Mouse (Mus musculus): ENCODE measurements around the gene Rad51b. TPM values are rescaled to one million over a fixed set of nuclear protein-coding genes. Genes with fewer than 3 reads are reported as not detected.

Rad51b gene
- total and polyA plus RNA-seq, 2 experiments from 2014 or later, result 1.4 to 1.8 TPM

GRCm38 (mm10) chr12:79364284-79364683 lies 67.2 kb downstream of the Rad51b start:
- Histone ChIP-seq H3K27ac (ENCODE audit: low read depth) (no peak overlapping the region), H3K9me3 (replicated peaks; ENCODE audit: control insufficient read depth, low read length) (no peaks in the 10 kb centered on the region), H3K36me3 (replicated peaks; ENCODE audit: control insufficient read depth, insufficient read depth, low read length) (no peaks in the 10 kb centered on the region), H3K9ac (replicated peaks; ENCODE audit: low read depth, low read length) (no peak overlapping the region), H3K4me3 (ENCODE audit: low read depth, low read length) (no peak overlapping the region), H3K4me2 (ENCODE audit: low read depth, low read length) (no peak overlapping the region), H3K27me3 (ENCODE audit: control insufficient read depth, insufficient read depth, low read length) (no peaks in the 10 kb centered on the region), H3K4me1 (ENCODE audit: control insufficient read depth, insufficient read depth) (peaks cover 6% of the 10 kb centered on the region)
- TF ChIP-seq EP300 (IDR thresholded peaks at IDR 0.05; ENCODE audit: low read depth) (no peak), CTCF (IDR thresholded peaks at IDR 0.05; ENCODE audit: low read depth) (no peak)
- ATAC-seq (ENCODE audit: insufficient read depth, low read depth) (no peak), DNase-seq (ENCODE audit: low spot score) (no peak)
- WGBS, result 65% methylated on average over 2 of the region's 2 CpGs

DNA sequence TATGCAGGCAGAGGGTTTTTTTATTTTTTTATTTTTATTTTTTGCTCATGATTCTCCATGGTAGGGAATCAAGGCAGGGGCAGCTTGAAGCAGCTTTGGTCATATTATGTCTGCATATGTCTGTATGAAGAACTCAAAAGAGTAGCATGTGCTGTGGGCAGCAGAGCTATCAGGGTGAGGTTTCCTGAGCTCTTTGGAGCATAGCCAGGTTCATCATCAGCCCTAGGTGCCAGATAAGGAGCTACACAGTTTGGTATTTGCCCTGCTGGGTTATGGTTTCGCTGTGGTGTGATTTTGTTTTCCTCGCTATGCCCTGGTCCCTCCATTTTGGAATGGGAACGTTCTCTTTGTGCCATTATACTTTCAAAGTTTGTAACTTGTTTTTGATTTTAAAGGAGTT lies 71.7 kb downstream of the Rad51b start:
- no peak overlapping the region for H3K9ac ChIP-seq (replicated peaks; ENCODE audit: low read depth, low read length)
- no peak overlapping the region for H3K4me2 ChIP-seq (ENCODE audit: low read depth, low read length)
- DNase-seq (ENCODE audit: low spot score) (peak; percentile 60), ATAC-seq (ENCODE audit: insufficient read depth, low read depth) (peak; percentile 51; the same call in 1 of the 2 replicates)
- H3K36me3 ChIP-seq (replicated peaks; ENCODE audit: control insufficient read depth, insufficient read depth, low read length), result no peaks in the 10 kb centered on the region
- TF ChIP-seq CTCF (IDR thresholded peaks at IDR 0.05; ENCODE audit: low read depth) (no peak), EP300 (IDR thresholded peaks at IDR 0.05; ENCODE audit: low read depth) (no peak)
- H3K27ac ChIP-seq (ENCODE audit: low read depth), result peak overlapping the region; percentile 7; the same call in 1 of the 2 replicates
- H3K4me1 ChIP-seq (ENCODE audit: control insufficient read depth, insufficient read depth), result peaks cover 11% of the 10 kb centered on the region
- no peak overlapping the region for H3K4me3 ChIP-seq (ENCODE audit: low read depth, low read length)
- H3K9me3 ChIP-seq (replicated peaks; ENCODE audit: control insufficient read depth, low read length), result no peaks in the 10 kb centered on the region
- WGBS, result 35% methylated on average over 3 of the region's 3 CpGs
- no peaks in the 10 kb centered on the region for H3K27me3 ChIP-seq (ENCODE audit: control insufficient read depth, insufficient read depth, low read length)

GRCm38 (mm10) chr12:79369512-79370165 lies 72.6 kb downstream of the Rad51b start:
- Histone ChIP-seq H3K4me2 (ENCODE audit: low read depth, low read length) (no peak overlapping the region), H3K4me3 (ENCODE audit: low read depth, low read length) (no peak overlapping the region), H3K9me3 (replicated peaks; ENCODE audit: control insufficient read depth, low read length) (no peaks in the 10 kb centered on the region), H3K36me3 (replicated peaks; ENCODE audit: control insufficient read depth, insufficient read depth, low read length) (no peaks in the 10 kb centered on the region), H3K27me3 (ENCODE audit: control insufficient read depth, insufficient read depth, low read length) (no peaks in the 10 kb centered on the region), H3K4me1 (ENCODE audit: control insufficient read depth, insufficient read depth) (peaks cover 11% of the 10 kb centered on the region), H3K9ac (replicated peaks; ENCODE audit: low read depth, low read length) (no peak overlapping the region), H3K27ac (ENCODE audit: low read depth) (0 out of 2 replicates have a peak overlapping the region, but pooled peaks have one; percentile 7)
- WGBS, result 68% methylated on average over 7 of the region's 7 CpGs
- ATAC-seq (ENCODE audit: insufficient read depth, low read depth) (no peak), DNase-seq (ENCODE audit: low spot score) (no peak)
- TF ChIP-seq EP300 (IDR thresholded peaks at IDR 0.05; ENCODE audit: low read depth), result no peak
- no peak for TF ChIP-seq CTCF (IDR thresholded peaks at IDR 0.05; ENCODE audit: low read depth)

DNA sequence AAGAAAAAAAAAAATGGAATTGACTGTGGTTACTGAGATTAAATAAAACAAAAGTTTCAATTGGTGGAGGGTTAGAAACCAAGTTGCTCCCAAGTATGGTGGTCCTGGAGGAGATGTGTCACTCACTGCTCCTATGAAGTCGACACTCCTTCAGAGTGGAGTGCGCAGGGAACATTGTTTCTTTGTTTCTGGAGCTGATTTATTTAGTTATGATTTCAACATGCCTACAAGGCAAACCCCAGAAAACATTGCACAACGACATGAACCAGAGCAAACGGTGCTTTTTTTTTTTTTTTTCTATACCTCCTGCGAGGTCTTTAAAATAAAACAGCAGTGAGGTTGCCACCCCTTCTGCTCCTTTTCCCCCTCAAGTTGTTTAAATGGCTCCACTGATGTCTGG lies 75.6 kb downstream of the Rad51b start:
- no peaks in the 10 kb centered on the region for H3K9me3 ChIP-seq (replicated peaks; ENCODE audit: control insufficient read depth, low read length)
- H3K27me3 ChIP-seq (ENCODE audit: control insufficient read depth, insufficient read depth, low read length), result no peaks in the 10 kb centered on the region
- no peak overlapping the region for H3K4me3 ChIP-seq (ENCODE audit: low read depth, low read length)
- TF ChIP-seq EP300 (IDR thresholded peaks at IDR 0.05; ENCODE audit: low read depth), result no peak
- no peak for TF ChIP-seq CTCF (IDR thresholded peaks at IDR 0.05; ENCODE audit: low read depth)
- H3K4me1 ChIP-seq (ENCODE audit: control insufficient read depth, insufficient read depth), result peaks cover 11% of the 10 kb centered on the region
- H3K9ac ChIP-seq (replicated peaks; ENCODE audit: low read depth, low read length), result no peak overlapping the region
- H3K4me2 ChIP-seq (ENCODE audit: low read depth, low read length), result no peak overlapping the region
- no peak for ATAC-seq (ENCODE audit: insufficient read depth, low read depth)
- no peak for DNase-seq (ENCODE audit: low spot score)
- no peaks in the 10 kb centered on the region for H3K36me3 ChIP-seq (replicated peaks; ENCODE audit: control insufficient read depth, insufficient read depth, low read length)
- no peak overlapping the region for H3K27ac ChIP-seq (ENCODE audit: low read depth)
- 79% methylated on average over 5 of the region's 5 CpGs for WGBS

DNA sequence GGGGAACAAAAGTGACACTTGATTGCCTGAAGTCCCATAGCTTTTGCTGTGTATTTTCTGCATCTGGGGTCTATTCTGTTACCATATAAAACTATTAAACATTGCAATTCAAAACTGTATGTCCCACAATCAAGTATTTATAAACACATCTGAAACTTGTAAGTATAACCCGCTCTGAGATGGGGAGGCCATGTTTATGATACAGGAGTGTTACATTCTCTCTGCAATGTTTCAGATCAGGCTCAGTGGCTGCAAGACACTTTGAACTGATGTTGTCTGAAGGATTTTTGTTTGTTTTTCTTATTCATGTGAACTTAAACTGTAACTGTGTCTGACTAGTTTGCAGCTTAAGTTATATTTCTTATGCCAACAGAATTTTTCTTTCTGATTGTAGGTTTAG lies 80.3 kb downstream of the Rad51b start:
- H3K9me3 ChIP-seq (replicated peaks; ENCODE audit: control insufficient read depth, low read length), result no peaks in the 10 kb centered on the region
- ATAC-seq (ENCODE audit: insufficient read depth, low read depth), result no peak
- no peak for TF ChIP-seq CTCF (IDR thresholded peaks at IDR 0.05; ENCODE audit: low read depth)
- no peak for TF ChIP-seq EP300 (IDR thresholded peaks at IDR 0.05; ENCODE audit: low read depth)
- H3K36me3 ChIP-seq (replicated peaks; ENCODE audit: control insufficient read depth, insufficient read depth, low read length), result no peaks in the 10 kb centered on the region
- H3K27ac ChIP-seq (ENCODE audit: low read depth), result no peak overlapping the region
- 69% methylated on average over 1 of the region's 1 CpGs for WGBS
- H3K27me3 ChIP-seq (ENCODE audit: control insufficient read depth, insufficient read depth, low read length), result no peaks in the 10 kb centered on the region
- H3K4me2 ChIP-seq (ENCODE audit: low read depth, low read length), result no peak overlapping the region
- H3K9ac ChIP-seq (replicated peaks; ENCODE audit: low read depth, low read length), result no peak overlapping the region
- no peak overlapping the region for H3K4me3 ChIP-seq (ENCODE audit: low read depth, low read length)
- H3K4me1 ChIP-seq (ENCODE audit: control insufficient read depth, insufficient read depth), result peaks cover 9% of the 10 kb centered on the region
- DNase-seq (ENCODE audit: low spot score), result no peak

- Histone ChIP-seq H3K27ac (ENCODE audit: low read depth) (no peak overlapping the region), H3K9ac (replicated peaks; ENCODE audit: low read depth, low read length) (no peak overlapping the region), H3K4me1 (ENCODE audit: control insufficient read depth, insufficient read depth) (peaks cover 11% of the 10 kb centered on the region), H3K4me2 (ENCODE audit: low read depth, low read length) (no peak overlapping the region), H3K4me3 (ENCODE audit: low read depth, low read length) (no peak overlapping the region), H3K27me3 (ENCODE audit: control insufficient read depth, insufficient read depth, low read length) (no peaks in the 10 kb centered on the region), H3K9me3 (replicated peaks; ENCODE audit: control insufficient read depth, low read length) (no peaks in the 10 kb centered on the region), H3K36me3 (replicated peaks; ENCODE audit: control insufficient read depth, insufficient read depth, low read length) (no peaks in the 10 kb centered on the region)
- ATAC-seq (ENCODE audit: insufficient read depth, low read depth), result no peak
- no peak for DNase-seq (ENCODE audit: low spot score)
- 12% methylated on average over 4 of the region's 4 CpGs for WGBS
- TF ChIP-seq EP300 (IDR thresholded peaks at IDR 0.05; ENCODE audit: low read depth) (no peak), CTCF (IDR thresholded peaks at IDR 0.05; ENCODE audit: low read depth) (no peak)
These were observed 80.8 kb downstream of the Rad51b start for GRCm38 (mm10) chr12:79377861-79378260.
